Mouse (Mus musculus) lung, postnatal 14 days (tissue): Measurements from ENCODE around the gene Evi5l.

ENCODE experiments used
- DNase-seq: peaks from one replicate; pipeline ENCODE4 v3.0.0; 2021

The Evi5l gene

DNA sequence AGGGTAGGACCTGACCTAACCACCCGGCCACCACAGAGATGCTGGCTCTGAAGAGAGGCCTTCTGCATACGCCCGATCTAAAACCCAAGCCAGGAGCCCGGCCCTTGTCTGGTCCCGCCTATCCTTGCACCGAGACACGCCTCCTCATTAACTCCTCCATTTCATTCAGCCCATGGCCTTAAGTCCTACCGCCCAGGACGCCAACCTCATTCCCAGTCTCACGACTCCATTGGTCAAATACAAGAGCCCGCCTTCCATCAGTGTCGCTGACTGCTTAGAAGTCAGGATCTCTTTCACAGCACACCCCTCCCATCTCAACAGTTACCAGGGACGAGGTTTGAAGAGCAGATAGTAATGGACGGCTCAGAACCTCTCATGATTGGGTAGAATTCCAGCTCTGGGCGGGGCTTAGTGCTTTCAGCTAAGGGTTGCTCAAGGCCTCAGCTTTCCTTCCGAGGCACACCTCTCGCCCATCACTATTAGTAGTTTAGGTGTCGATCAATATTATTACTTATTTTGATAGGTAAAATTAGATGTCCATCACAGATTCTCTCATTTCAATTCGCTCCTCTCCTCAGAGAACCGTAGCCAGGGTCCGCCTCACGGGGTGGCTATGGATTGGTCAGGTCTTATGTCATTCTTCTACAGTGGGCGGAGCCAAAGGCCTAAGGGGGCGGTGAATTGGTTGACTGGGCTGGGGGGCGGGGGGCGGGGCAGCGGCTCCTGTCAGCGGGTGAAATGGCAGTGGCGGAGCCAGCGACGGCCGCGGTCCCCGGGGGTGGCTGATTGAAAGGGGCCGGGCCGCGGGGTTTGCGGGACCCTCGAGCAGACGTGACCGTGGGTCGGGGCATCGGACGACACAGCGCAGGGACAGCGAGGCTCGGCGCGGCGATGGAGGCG lies at the start of gene Evi5l:
Gene Evi5l, plus strand, starts transcription at position 716 of the 900 bp plus-strand sequence.
- peak; percentile 99 for DNase-seq

DNA sequence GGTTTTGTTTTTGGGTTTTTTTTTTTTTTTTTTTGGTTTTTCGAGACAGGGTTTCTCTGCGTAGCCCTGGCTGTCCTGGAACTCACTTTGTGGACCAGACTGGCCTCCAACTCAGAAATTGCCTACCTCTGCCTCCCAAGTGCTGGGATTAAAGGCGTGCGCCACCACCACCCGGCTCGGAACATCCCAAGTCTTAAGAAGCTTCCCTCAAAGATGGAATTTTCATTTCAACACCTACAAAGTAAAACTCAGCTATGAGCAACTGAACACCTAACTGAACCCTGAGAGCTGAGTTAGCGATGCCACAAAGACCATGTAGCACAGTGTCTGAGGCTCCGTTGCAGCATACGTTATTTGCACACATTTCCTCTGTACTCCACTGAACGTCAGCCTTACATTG lies 32.6 kb upstream of the Evi5l start, which contains the start of gene Cd209g:
Gene Cd209g, plus strand, starts transcription at position 301 of the 400 bp plus-strand sequence.
- no peak for DNase-seq

GRCm38 (mm10) chr8:4139660-4140646 lies 26.4 kb upstream of the Evi5l start:
- peak; percentile 78 for DNase-seq

DNA sequence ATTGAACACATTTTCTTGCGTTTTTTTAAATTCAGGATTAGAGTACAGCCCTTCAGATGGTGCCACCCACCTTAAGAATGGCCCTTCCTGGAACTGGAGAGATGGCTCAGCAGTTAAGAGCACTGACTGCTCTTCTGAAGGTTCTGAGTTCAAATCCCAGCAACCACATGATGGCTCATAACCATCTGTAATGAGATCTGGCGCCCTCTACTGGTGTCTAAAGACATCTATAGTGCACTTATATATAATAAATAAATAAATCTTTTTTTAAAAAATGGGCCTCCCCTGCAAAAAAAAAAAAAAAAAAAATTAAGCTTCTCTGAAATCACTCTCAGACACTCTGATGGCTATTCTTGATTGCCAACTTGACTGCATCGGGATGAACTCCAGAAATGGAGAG lies 24.6 kb upstream of the Evi5l start:
- DNase-seq: peak; percentile 7

- no peak for DNase-seq
These were observed 19.1 kb upstream of the Evi5l start for GRCm38 (mm10) chr8:4147272-4147671.

DNA sequence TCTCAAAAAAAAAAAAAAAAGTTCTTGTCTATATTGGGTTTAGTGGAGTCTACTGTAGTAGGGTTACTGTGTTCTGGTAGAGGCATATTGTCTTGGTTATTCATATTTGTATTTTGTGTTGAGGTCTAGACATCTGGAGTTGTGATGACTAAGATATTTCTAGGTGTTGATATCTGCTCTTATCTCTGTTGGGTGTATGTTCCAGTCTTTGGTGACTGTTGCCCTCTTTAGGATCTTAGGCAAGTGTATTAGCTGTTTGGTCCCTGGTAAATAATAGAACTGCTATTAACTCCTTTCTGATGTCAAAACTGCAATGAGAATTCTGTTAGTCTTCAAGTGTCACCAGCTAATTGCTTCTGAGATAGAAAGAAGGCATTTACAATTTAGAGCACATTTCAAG lies 11.5 kb upstream of the Evi5l start:
- DNase-seq: no peak

- no peak for DNase-seq
These were observed 3.6 kb upstream of the Evi5l start for GRCm38 (mm10) chr8:4162786-4163185.

DNA sequence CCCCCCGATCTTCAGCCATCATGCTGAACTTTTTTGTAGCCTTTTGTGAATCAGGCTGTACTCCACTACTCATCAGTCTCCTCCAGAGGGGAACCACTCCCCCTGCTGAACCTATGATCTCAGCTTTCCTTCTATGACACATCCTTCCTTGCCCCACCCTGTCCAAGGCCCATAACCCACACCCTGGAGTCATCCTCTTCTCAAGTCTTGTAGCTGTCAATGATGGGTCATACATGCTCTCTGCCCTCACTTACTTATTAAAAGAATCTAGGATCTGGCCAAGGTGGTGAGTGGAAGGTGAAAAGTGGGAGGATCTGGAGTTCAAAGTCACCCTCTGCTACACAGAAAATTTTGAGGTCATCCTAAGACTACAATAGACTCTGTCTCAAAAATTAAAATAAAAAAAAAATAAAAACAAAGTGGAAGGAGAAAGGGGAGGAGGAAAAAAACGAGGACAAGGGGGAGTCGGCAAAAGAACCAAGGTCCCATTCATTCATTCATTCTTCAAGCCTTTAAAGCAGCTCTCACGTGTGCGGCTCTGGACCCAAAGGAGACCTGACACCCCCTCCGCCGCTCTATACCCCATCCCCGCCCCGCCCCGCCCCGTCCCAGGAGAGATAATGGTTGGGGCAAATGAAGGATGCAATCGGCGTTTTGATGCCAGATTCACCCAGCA lies 1.1 kb upstream of the Evi5l start:
- DNase-seq: no peak

DNA sequence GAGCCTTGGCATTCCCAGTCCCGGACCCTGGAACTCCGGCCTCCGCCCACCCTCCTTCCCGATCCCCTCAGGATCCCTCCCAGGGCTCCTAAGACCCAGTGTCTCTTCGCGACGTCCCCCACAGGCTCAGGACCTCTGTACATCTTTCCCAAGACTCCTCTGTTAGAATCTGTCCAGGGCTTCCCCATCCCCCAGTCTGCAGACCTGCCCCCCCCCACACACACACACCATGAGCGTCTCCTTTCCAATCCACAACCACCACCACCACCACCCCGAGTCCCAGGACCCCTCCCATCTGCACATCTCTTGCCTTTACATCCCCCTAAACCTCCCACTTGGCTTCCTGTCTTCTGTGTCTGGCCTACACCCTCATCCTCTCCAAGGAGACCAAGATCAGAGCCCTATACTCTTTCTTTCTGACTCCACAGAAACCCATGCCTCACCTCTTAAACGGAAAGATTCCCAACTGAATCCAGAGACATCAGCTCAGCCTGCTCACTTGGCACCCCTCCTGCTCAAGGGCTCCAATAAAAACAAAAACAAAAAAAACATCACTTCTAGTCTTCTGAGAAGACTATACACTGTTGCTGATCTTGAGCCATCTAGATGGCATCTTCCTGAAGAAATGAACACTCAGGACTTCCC lies 636 bp downstream of the Evi5l start:
- no peak for DNase-seq

- DNase-seq: no peak
These were observed 1.6 kb downstream of the Evi5l start for GRCm38 (mm10) chr8:4167918-4168317.

DNA sequence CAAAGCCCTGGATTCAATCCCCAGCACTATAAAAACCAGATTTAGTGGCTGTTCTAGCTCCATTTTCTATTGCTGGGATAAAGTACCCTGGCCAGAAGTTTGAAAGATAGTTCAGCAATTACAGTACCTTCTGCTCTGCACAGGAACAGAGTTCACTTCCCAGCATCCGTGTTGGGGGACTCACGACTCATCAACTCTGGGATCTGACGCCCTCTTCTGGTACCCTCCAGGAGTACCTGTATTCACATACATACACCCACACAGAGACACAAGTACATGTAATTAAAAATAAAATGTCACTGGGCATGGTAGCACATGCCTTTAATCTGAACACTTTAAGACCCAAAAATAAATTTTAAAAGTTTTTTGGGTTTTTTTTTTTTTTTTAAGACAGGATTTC lies 6.1 kb downstream of the Evi5l start:
- DNase-seq: no peak

DNA sequence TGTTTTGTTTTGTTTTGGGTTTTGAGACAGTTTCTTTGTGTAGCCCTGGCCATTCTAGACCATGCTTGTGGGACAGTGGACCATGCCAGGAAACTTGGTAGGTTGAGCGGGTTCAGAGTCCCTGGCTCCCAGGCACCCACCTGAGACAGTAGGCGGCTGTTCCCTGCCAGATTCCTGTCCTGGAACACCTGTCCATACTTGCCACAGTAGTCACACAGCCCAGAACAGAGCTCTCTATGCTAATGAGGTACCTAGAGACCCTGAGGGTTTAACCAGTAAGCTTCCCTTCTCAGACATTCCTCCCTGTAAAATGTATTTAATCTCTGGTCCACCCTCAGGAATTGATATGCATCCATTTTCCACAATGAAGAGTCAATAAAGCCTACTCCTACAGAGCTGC lies 7.7 kb downstream of the Evi5l start:
- DNase-seq: no peak

GRCm38 (mm10) chr8:4183409-4183808 lies 17.0 kb downstream of the Evi5l start:
- no peak for DNase-seq

- no peak for DNase-seq
These were observed 19.8 kb downstream of the Evi5l start for GRCm38 (mm10) chr8:4186151-4186550.

DNA sequence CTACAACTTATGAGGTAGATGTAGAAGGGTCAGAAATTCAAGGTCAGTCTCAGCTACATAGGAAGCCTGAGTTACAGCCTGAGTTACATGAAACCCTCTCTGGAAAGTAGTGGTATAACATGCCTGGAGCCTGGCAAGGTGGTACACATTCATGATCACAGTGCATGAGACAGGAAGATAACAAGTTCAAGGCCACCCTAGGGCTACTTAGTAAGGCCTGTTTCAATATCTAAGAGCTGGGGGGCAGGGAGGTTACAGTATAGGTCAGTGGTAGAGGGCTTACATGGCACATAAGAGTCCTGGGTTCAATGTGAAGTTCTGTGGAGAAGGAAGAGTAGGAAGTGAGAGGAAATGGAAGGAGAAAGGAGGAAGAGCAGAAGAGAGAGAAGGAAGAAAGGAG lies 22.2 kb downstream of the Evi5l start:
- no peak for DNase-seq

DNA sequence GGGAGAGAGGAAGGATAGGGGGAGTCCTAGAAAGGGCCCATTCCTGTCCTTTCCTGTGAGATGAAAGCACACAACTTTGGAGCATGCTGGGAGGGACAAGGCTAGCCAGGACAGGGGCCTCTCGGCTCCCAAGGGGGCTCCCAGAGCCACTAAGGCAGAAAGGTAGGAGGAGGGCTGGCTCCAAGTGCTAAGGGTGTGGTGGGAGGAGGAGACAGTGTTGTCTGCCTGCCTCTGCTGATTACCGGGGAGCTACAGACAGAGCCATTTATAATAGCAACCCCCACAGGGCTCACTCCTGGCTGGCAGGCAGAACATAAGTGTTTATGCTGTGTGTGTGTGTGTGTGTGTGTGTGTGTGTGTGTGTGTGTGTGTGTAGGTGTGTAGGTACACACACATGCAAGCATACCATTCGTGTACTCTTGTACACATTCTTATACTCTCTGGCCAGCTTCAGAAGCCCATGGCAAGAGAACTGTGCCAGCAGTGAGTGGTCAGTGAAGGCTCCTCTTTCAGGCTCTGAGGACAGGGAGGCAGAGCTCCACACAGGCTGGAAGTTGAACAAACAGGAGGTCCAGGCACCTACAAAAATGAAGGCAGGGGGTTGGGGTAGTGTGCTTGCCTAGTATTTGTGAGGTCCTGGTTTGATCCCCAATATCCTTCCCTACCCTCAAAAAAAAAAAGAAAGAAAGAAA lies 22.8 kb downstream of the Evi5l start:
- no peak for DNase-seq

DNA sequence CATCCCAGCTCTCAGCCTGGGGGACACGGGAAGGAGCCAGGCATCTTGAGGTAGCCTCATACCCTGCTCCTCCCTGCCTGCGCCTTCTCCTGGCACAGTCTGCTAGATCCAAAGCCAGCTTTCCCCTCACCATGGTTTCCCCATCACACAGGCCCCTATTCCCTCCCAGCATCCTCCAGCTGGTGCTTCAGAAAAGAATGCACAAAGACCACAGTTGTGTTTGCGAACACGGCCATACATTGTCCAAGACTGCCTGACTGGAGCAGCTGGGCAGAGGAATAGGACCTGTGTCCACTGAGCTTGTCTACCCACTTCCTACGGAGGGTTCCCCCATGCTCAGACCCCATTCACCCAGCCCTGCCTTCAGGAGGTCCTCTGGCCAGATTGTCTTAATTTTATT lies 25.9 kb downstream of the Evi5l start:
- DNase-seq: no peak

DNA sequence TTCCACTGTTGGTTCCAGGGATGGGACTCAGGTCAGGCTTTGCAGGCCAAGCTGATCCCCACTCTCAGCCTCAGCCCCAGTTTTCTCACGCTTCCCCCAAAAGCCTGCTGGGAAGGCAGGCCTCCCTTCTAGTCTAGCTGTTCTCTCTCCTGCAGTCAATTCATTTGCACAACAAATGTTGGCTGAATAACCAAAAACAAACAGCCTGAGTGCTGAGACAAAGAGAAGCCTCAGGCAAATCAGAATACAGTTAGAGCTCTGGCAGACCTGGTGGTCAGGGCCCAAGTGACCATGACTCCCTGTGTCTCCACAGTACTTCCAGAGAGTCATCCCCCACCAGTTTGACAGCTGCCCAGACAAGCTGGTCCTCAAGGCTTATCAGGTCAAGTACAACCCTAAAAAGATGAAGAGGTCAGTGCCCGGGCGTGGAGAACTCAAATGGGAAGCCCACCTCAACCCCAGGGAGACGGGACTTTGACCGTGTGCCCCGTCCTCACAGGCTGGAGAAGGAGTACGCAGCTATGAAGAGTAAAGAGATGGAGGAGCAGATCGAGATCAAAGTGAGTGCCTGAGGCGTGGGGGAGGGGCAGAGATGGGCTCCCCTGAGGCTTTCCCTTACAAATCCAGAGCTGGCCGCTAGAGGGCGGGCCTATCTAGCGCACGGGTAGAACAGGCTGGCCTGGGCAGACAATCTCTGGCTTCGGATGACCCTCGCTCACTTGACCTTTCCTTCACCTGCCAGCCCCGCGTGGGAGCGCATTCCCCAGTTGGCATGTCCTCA lies 26.6 kb downstream of the Evi5l start:
- peak; percentile 93 for DNase-seq

DNA sequence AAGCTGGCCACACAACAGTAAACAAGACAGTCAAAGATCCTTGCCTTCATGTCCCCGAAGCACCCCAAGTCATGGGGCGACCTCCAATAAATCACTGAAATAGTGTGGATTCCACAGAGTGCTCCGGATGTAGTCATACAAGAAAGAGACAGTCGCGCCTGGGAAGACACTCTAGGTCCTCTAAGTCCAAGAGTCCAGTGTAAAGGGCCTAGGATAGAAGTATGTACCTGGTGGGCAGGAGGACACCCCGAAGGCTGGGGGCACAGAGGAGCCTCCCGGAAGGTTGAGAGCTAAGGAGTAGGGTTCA lies 27.2 kb downstream of the Evi5l start:
- DNase-seq: no peak

GRCm38 (mm10) chr8:4201321-4201720 lies 35.0 kb downstream of the Evi5l start:
- no peak for DNase-seq
